Mouse (Mus musculus) thymus, postnatal 10 days (tissue): Measurements from ENCODE around the gene Irs1.

Experiments used
- DNase-seq, 2 experiments: peaks; one replicate each; pipeline ENCODE4 v3.0.0; 2021; ENCODE audit warnings: low spot score in 2 of 2

Gene Irs1

DNA sequence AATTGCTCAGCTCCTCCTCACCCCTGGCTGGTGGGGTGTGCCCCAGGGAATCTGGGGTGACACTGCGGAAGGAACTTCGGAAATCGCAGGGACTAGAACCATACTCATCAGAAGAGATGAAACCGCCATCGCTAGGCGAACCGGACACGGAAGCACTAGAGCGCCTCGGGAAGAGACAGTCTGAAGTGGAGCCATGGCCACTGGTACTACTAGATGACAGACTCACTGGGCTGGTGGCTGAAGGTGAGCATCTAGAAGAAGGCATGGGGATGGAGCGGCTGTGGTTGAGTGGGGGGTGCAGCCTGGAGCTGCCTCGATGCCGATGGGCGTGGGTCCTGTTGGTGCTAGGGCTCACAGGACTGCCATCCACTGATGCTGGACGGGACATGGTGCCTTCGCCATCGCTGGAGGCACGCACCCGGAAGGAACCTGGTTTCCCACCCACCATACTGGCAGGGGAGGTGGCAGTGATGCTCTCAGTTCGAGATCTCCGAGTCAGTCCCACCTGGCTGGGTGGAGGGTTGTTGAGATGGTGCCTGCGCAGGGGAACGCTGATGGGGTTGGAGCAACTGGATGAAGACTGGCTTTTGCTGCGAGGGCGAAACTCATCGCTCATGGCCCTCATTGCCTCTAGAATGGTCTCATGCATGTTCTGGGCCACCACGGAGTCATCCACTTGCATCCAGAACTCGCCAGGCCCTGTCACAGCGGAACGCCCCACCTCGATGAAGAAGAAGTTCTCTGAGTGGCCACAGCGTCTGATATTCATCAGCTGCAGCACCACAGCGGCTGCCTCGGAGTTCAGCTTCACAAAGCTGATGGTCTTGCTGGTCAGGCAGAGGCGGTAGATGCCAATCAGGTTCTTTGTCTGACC lies 1.9 kb downstream of the Irs1 start:
- no peak for DNase-seq

DNA sequence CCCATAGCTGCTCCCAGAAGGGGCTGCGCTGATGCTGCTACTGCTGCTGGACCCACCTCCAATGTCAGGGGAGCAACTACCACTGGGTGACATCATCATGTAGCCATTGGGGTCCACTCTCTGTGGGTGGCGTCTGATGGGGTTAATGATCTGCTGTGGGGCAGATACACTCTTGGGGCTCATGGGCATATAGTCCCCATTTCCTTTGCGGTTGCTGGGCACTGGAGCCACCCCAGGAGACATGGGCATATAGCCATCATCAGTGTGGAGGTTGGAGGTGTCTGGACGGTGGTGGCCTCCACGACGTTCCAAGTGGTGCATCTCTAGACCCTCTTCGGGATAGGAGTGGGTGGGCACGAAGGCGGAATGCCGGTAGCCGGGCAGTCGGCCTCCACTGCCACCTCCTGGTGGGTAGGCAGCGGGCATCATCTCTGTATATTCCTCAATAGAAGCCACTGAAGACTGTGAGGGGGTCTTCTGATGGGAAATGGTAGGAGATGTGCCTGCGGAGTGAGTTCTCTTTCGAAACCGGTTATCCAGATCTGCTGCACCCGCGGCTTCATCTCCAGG lies 2.7 kb downstream of the Irs1 start:
- no peak for DNase-seq

DNA sequence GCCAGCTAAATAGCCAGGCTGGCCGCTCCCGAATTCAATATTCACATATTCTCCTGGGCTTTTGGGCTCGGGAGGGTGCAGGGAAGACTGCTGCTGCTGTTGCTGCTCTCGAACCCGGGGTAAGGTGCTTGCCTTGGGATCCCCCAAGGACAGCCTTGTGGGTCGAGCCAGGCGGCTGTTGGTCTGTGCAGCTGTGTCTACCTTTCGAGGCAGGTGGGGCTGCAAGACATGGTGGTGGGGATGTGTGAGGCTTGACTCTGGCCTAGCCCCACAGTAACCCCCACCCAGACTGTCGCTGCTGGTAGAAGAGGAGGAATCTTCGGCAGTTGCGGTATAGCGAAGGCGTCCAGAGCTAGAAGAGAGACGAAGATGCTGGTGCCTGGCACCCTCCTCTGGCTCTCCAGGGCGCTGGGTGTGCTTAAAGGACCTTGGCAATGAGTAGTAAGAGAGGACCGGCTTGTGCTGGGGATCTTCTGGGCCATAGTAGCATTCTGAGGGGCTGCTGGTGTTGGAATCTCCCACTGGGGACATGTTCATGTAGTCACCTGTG lies 3.4 kb downstream of the Irs1 start:
- DNase-seq = no peak

DNA sequence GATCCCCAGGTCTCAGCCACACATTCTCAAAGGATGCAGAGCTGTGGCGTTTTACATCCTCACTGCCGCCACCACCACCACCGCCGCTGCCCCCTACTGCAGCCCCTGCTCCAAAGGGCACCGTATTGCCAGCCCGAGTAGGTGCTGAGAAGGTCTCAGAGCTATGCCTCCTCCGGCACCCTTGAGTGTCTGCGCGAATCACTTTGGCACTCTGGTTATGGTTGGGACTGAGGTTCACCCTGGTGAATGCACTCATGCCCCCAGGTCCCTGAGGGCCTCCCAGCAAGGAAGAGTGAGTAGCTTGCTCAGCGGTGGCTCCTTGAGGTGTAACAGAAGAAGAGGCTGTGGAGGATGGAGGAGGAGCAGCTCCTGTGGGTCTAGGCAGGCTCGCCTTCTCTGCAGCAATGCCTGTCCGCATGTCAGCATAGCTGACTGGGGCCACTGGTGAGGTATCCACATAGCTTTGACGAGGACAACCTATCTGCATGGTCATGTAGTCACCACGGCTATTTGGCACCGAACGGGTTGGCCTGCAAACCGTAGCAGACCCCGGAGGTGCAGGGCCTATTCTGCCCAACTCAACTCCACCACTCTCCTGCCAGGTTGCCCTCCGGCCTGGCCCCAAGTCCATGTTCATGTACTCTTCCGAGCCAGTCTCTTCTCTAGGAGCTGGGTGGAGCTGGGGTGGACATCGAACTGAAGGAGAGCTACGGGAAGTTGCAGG lies 4.0 kb downstream of the Irs1 start:
- DNase-seq = no peak

DNA sequence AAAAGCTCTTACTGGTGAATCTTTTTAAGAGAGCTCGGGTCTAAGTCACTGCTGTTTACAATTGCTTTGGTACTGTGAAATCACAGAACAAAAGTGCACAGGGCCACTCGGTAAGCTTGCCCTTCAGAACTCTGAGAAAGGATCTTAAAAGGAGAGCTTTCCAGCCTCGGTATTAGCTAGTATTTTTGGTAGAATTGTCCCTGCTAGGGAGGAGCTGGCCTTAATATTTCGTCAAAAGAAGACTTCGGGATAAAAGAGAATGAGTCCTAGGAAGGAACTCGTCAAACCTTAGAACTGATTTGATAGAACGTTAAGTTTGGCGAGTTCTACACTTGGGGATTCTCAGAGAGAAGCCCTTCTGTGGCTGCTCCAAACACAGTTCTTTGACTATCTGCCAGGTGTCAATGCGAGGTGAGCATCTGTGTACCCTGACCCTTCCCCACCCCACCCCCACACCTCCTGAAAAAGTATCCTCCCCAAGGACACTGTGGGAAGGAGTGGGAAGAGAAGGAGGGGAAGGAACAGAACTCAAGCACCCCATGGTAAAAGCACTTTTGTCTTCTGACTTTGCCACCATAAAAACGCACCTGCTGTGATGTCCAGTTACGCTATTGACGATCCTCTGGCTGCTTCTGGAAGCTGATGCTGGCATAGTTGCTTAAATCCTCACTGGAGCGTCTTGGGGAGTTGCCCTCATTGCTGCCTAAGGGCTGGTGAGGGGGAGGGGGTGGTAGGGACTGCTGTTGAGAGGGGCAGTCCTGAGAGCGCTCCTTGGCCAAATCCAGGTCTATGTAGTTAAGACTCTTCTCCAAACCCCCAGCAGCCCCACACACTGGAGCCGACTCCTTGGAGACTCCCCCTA lies 4.8 kb downstream of the Irs1 start:
- DNase-seq = no peak

DNA sequence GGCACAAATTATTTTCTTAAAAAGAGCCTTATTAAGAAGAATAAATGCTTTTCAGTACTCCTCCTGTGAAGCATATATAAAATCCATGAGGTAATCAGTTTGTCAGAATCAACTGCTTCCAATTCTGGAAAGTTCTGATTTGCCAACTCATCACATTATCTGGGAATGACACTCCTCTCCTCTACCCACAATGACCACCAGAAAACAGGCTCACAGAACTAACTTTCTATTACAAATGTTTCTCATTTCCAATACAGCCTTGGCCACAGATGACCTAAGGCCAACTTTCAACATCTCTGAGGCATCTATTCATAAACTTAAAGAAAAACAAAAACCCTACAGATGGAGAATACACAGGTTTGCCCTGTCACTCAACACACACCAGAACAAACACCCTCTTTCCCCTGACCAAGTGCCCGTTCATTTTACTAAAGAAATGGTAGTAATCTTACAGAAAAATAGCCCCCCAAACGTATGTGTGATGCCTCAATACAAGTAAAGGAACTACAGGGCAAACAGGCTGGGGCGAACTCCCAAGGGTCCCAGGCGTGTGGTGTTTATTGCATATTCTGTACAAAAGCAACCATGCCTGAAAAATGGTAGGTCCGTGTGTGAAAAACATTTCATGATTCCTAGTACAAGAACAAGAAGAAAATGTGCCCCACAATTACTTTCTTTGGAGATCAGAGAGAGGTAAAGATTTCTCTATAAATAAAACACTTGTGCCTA lies 5.6 kb downstream of the Irs1 start:
- DNase-seq = no peak

DNA sequence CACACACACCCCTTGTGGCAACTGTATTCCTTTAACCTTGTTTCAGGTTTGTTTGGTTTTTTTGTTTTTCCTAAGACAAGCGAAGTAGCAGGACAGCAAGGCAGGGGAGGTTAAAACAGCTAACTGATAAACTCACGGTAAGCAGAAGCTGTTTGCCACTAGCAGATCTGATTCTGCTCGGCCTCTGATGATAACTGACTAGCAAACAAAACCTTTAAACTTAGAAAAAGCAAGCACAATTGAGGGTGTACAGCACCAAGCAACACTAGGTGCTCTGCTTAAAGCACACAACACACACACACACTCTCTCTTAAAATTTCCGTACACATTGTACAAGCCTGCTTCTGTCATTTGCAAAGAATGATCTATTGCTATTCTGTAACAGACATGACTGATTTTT lies 6.8 kb downstream of the Irs1 start:
- DNase-seq = no peak

DNA sequence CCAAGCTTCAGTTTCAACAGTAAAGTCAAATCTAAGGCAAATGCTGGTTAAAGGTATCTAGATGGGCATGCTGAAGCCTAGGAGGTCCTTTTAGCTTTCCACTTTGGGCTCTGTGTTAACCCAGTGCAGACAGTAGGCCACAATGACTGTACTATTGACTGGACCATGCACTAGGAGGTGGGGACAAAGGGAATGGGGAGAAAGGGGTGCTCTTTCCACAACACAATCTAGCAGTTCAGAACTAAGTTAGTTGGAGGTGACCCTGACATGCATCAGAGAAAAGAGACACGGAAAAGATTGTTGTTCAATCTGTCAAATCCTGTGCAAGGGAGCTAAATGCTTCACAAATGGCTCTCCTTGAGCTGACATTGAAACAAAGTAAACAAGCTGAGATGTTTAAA lies 7.3 kb downstream of the Irs1 start:
- no peak for DNase-seq

DNA sequence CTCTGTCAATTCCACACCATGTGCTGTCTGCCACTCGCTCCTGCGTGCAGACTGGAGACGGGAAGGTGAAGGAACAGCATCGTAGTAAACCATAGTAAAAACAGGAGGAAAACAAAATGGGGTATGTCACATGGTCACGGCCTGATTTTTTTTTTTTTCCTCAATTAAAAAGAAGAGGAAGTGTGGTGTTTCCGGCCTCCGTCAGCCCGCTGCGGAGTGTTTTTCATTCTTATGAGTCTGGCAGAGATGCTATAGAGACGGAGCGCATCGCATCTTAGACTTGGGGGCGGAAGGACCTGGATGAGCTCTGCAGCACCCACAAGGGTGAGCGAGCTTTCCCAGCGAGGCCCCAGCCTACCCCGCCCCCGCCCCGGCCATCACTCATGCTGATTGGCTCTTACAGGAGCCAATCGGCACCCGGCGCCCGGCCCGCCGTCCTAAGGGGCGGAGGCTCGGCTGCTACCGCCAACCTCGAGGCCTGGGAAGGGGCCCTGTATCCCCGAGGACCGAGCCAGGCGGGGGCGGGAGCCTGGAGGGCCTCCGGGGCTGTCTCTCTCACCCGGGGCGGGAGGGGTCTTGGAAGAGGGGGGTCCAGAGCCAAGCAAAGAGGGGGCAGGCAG lies 8.1 kb downstream of the Irs1 start:
- peak; percentile 71 to 78 for DNase-seq

DNA sequence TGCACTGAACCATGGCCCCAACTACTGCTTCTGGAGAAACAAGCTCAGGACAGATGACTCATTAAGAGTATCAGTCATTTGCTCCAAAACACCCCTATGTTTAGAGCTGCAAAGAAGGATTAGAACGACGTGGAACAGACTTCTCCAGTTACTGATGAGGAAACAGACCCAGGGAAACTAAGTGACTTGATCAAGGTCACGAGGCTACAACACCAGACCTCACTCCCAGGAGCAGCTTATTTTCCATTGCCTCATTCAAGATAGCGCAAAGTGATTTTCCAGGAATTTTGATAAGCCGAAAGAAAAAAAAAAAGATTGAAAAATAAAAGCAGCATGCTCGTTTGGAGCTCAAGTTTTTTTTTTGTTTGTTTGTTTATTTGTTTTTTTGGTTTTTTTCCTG lies 9.4 kb downstream of the Irs1 start:
- no peak for DNase-seq

DNA sequence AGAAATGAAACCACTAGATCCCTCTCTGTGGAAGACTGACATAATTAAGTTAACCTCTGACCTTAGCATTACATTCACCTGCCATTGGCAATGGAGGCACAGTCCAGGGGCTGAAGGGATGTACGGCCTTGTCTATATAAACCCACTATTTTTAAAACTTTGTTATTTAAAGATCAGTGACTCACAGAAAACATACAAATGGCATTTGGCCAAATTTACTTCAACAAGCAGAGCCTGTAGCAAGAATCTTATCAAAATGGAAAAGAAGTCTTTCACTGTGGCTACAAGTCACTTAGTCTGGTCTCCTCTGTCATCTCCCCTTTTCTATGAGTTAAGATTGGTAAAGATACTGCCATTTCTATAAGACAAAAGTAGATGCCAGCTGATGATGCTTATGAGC lies 11.4 kb downstream of the Irs1 start:
- DNase-seq = no peak

DNA sequence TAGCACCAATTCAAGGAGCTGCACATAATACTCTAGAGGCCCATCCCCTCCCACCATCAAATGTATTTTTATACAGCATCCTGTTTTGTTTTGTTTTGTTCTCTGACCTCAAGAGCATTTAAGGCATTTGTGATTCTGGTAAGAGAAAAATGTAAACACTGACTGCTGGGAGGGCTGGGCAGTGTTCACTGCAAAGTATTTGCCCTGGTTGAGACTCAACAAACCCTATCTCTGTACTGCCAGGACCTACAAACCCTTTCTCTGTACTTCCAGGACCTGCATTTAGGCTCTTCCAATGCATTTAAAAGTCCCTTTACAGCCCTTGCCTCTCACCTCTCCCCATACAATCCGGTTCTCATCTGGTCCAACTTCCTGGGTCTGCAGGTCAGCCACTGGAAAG lies 16.9 kb downstream of the Irs1 start:
- no peak for DNase-seq

DNA sequence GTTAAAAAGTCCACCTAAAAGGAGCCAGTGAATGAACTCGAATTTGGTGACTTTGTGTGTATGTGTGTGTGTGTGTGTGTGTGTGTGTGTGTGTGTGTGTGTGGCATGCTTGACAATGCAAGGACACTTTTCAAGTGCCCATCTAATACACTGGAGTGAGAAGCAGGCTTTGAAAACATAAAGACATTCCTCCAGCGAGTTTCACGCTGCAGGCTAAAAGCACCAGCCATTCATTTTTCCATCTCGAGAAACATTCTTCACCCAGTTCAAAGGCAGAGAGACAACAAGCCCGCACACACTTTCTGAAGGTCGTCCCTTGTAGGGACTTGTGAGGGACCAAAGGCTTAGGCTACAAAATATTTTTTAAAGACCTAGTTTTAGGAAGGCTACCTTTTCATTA lies 17.7 kb downstream of the Irs1 start:
- no peak for DNase-seq

DNA sequence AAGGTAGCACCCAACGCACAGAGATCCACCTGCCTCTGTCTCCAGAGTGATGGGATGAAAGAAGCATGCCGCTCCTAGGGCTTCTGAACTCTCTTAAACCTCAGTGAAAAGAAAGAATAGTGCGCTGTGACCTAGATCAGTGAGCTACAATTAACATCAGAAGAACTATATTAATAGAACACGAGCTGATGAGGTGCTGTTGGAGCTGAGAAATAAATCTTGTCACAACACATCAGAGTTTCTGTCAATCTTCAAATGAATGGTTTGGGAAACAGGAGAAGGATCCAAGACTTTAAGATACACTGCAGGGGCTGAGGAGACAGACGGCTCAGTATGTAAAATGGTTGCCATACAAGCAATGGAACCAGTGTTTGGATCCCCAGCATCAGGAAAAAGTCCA lies 19.0 kb downstream of the Irs1 start:
- no peak for DNase-seq

DNA sequence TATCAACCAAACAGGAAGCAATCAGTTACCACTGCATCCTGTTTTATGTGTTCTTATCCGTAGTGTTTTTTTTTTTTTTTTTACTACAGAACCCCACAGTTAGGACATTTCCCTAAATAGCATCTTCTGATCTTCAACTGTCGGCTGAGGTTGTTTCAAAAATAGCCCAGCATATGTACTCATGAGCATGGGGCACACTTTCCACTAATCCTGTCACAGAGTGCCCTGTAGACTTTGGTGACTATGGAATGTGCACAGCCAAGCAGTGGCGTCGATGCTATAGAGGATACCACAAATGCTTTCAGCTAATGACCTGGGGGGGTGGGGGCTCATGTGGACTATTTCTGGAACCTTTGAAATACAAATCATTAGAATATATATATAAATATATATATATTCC lies 23.7 kb downstream of the Irs1 start:
- DNase-seq = no peak

DNA sequence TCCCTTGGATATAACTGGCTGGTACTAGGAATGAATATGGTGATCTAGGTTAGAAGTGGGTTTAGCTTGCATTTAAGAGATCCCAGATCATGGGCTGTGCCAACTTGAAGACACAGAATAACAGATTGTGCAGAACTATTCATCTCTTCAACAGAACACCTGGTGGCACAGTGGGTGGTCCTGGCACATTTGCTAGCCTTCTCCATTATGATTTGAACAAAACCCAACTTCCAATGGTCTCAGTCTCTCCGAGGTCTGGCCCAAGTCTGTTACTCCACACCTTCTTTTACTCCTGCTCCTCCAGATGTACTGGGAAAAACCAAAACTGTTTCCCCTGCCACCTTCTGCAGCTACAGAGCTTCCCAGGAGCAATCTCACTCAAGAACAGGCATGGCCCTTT lies 28.9 kb downstream of the Irs1 start:
- DNase-seq = no peak

DNA sequence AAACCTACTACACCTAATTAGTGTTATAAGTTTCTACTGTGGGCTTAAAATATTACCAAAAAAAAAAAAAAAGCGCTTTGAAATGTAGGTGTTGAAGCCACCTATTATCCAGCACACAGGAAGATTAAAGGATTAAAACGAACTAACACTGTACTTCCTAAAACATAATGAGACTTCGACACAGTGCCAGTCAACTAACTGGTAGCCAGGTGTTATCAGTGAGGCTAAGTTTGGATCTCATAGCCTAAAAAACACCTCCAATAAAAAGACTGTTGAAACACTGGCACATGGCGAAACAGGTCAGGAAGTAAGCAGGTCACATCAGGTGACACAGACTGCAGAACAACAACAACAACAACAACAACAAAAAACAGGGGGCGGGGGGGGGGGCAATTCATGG lies 29.6 kb downstream of the Irs1 start:
- no peak for DNase-seq

DNA sequence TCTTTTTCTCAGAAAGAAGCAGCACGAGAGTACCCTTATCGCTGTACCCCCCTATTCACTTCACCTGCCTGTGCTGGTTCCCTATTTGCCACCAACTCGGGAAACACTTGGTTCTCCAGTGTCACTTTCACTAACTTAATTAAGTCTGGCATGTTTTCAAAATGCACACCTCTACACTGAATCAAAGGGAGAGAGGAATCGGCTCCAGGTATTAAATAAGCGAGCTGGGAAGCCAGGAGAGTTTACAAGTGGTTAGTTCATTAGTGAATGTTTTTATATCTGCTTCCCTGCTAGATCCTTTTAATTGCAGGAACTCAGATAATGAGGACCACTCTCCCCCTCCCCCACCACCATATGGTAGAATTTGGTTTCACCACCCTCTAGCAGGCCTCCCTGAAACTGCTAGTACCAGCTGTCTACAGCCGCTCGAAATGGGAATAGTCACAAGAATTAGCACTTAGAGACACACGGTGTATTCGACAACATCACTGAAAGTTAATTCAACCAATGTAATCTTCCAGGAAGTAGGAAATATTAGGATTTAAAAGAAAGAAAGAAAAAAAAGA lies 30.1 kb downstream of the Irs1 start:
- no peak for DNase-seq

DNA sequence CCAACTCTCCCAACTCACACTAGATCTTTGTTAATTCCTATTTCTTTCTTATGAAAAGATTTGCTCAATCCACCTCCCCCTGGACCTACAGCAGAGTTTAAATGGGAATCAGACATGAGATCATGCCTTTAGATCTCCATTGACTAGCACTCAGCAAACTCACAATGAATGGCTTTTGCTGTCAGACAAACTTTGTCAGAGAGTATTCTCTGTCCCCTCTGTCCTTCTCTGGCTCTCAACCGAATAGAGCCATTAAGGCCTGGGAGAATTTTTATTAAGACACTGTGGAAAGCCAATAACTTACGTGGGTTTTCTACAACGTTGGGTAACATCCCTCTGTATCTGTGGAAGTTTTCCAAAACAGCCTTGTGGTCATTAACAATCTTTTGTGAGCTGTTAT lies 31.2 kb downstream of the Irs1 start:
- DNase-seq = no peak

DNA sequence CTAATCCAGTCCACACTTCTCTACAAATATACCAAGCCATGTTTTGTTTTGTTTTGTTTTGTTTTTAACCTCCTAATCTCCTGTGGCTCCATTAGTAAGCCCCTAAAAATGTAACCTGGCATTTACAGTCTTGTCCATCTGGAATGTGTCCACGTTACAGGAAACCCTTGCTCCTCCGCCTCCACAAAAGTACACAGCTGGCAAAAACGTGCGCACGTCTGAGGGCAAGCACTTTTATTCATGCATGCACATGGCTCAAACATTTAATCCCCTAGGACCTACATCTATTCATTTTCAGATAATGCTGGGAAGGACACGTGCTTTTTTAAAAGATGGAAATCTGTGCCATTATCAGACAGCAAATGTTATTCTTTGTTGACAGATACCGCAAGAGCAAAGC lies 32.9 kb downstream of the Irs1 start:
- DNase-seq = no peak
